Mouse (Mus musculus): ENCODE measurements at regions not wholly inside any gene's neighbourhood (a gene's known extent, or its start where the extent isn't known, plus 50 kb on each side); places are given as distances from the start of the nearest gene placed in this dataset.

GRCm38 (mm10) chr3:149424306-149424705, 434.0 kb upstream of the Adgrl2 start:
- no peak for TF ChIP-seq GATA1 (IDR thresholded peaks at IDR 0.05; ENCODE audit: borderline replicate concordance, low read length)
- no peak for TF ChIP-seq FLI1 (IDR thresholded peaks at IDR 0.05; ENCODE audit: low read length)

Data from megakaryocyte, embryonic 14.5 days (primary cell).